Mouse (Mus musculus): ENCODE data around the gene Copz1.

- TF ChIP-seq POLR2A (IDR thresholded peaks at IDR 0.05; ENCODE audit: low read depth, low read length) = no peak
- no peak for TF ChIP-seq CTCF (IDR thresholded peaks at IDR 0.05; ENCODE audit: extremely low read depth, insufficient read depth, insufficient read length, insufficient replicate concordance)
These were observed 27.6 kb downstream of the Copz1 start for GRCm38 (mm10) chr15:103300067-103300471.
